Mouse (Mus musculus): ENCODE measurements at regions not wholly inside any gene's neighbourhood (a gene's known extent, or its start where the extent isn't known, plus 50 kb on each side); places are given as distances from the start of the nearest gene placed in this dataset.

DNA sequence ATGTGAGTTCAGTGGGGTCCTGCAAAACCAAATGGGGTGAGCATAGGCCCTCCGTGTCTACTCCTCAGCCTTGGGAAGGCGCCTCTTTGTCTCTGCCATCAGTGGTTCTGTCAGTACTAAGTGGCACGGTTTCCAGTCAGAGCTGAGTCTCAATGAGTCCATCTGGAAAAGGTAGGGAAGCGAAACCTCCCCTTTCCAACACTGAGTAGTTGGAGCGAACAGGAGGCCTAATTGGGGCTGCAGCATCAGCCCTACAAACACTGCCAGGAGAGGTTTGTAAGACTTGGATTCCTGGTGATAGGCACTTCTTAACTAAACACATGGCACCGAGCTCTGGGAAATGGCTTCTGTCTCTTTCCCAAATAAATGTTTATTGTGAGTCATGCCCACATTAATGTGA lies 449.9 kb downstream of the Defb40 start:
- no peak for TF ChIP-seq CTCF (IDR thresholded peaks at IDR 0.05; ENCODE audit: extremely low read depth, insufficient read depth, low read length)
- TF ChIP-seq POLR2A (IDR thresholded peaks at IDR 0.05; ENCODE audit: extremely low read depth, insufficient read depth, low read length) = no peak

Measured in cortical plate, adult 2 months (tissue).